Mouse (Mus musculus) MEL (cell line): ENCODE data around the gene Ccdc194. TPM values are rescaled to one million over a fixed set of nuclear protein-coding genes. Genes with fewer than 3 reads are reported as not detected.

Experiments
- DNase-seq: peaks from one replicate; pipeline ENCODE4 v3.0.0; 2011; ENCODE audit warnings: low read depth, low spot score
- H3K27ac ChIP-seq: 2 replicates; pipeline ENCODE4 v1.5.1; 2012; ENCODE audit warnings: low read depth, mild to moderate bottlenecking, control low read depth, low read length, moderate library complexity; ENCODE audit not compliant: control insufficient read depth
- H3K27me3 ChIP-seq, 2 experiments: fragments of 150-350 bp in 1 of 2; sonication (generic) in 1 of 2; 2 replicates each; pipeline ENCODE4 v1.6.1; 2012; ENCODE audit warnings: low read length in 2 of 2, mild to moderate bottlenecking in 2 of 2, improper control_type of control experiment in 1 of 2, moderate library complexity in 1 of 2; ENCODE audit not compliant: insufficient read depth in 2 of 2, control insufficient read depth in 1 of 2
- H3K36me3 ChIP-seq, 2 experiments: 2 replicates each; pipeline ENCODE4 v1.6.1; 2012 to 2014; ENCODE audit warnings: low read length in 2 of 2, improper control_type of control experiment in 1 of 2, inconsistent platforms in 1 of 2, mild to moderate bottlenecking in 1 of 2; ENCODE audit not compliant: insufficient read depth in 2 of 2, control insufficient read depth in 1 of 2
- H3K4me1 ChIP-seq, 2 experiments: fragments of 150-350 bp in 1 of 2; sonication (generic) in 1 of 2; 2 replicates each; pipeline ENCODE4 v1.6.1; 2012; ENCODE audit warnings: low read length in 2 of 2, improper control_type of control experiment in 1 of 2, mild to moderate bottlenecking in 1 of 2; ENCODE audit not compliant: insufficient read depth in 2 of 2, control insufficient read depth in 1 of 2
- H3K4me3 ChIP-seq, 2 experiments: fragments of 150-350 bp in 1 of 2; sonication (generic) in 1 of 2; 2 replicates each; pipeline ENCODE4 v1.5.1; 2012; ENCODE audit warnings: low read depth in 2 of 2, low read length in 2 of 2, mild to moderate bottlenecking in 2 of 2, moderate library complexity in 2 of 2, control low read depth in 1 of 2, improper control_type of control experiment in 1 of 2; ENCODE audit not compliant: control insufficient read depth in 1 of 2, insufficient read depth in 1 of 2
- H3K79me2 ChIP-seq: 2 replicates; pipeline ENCODE4 v1.6.1; 2012; ENCODE audit warnings: mild to moderate bottlenecking, low read length, moderate library complexity; ENCODE audit not compliant: control insufficient read depth, poor library complexity, insufficient read depth
- H3K9ac ChIP-seq: 2 replicates; pipeline ENCODE4 v1.6.1; 2012; ENCODE audit warnings: low read depth, mild to moderate bottlenecking, control low read depth, low read length, moderate library complexity; ENCODE audit not compliant: control insufficient read depth, poor library complexity, severe bottlenecking
- H3K9me3 ChIP-seq: fragments of 150-350 bp; sonication (generic); replicated peaks from 2 replicates; pipeline ENCODE4 v1.6.1; 2012; ENCODE audit warnings: mild to moderate bottlenecking, low read length, improper control_type of control experiment, moderate library complexity; ENCODE audit not compliant: insufficient read depth
- BHLHE40 ChIP-seq: IDR thresholded peaks from 2 replicates; pipeline ENCODE4 v1.6.1; 2012; ENCODE audit warnings: low read depth, mild to moderate bottlenecking, inconsistent platforms, low read length, improper control_type of control experiment, borderline replicate concordance
- CHD2 ChIP-seq: IDR thresholded peaks from 2 replicates; pipeline ENCODE4 v1.6.1; 2011; ENCODE audit warnings: low read length, improper control_type of control experiment
- CTCF ChIP-seq, 3 experiments: IDR thresholded peaks in 2 of 3; conservative IDR thresholded peaks in 1 of 3; 2 replicates each; pipeline ENCODE4 v1.5.1; 2011 to 2012; ENCODE audit warnings: low read length in 3 of 3, low read depth in 2 of 3, mild to moderate bottlenecking in 2 of 3, improper control_type of control experiment in 1 of 3, inconsistent platforms in 1 of 3, mixed read lengths in 1 of 3, moderate library complexity in 1 of 3; ENCODE audit not compliant: control insufficient read depth in 1 of 3, insufficient read depth in 1 of 3, poor library complexity in 1 of 3, severe bottlenecking in 1 of 3
- E2F4 ChIP-seq: IDR thresholded peaks from 2 replicates; pipeline ENCODE4 v1.6.1; 2011; ENCODE audit warnings: low read depth, low read length, improper control_type of control experiment, borderline replicate concordance
- ELF1 ChIP-seq: IDR thresholded peaks from 2 replicates; pipeline ENCODE4 v1.6.1; 2014; ENCODE audit warnings: low read depth, mild to moderate bottlenecking, inconsistent platforms, low read length, improper control_type of control experiment, moderate library complexity
- EP300 ChIP-seq, 2 experiments: IDR thresholded peaks; 2 replicates each; pipeline ENCODE4 v1.6.1; 2011; ENCODE audit warnings: improper control_type of control experiment in 2 of 2, low read length in 2 of 2, low read depth in 1 of 2, mild to moderate bottlenecking in 1 of 2
- GABPA ChIP-seq: IDR thresholded peaks from 2 replicates; pipeline ENCODE4 v1.6.1; 2012; ENCODE audit warnings: low read depth, mild to moderate bottlenecking, inconsistent platforms, low read length, improper control_type of control experiment, moderate library complexity
- KAT2A ChIP-seq: conservative IDR thresholded peaks from 2 replicates; pipeline ENCODE4 v1.6.1; 2012; ENCODE audit warnings: low read depth, low read length, improper control_type of control experiment, inconsistent platforms
- MAX ChIP-seq: IDR thresholded peaks from 2 replicates; pipeline ENCODE4 v1.6.1; 2011; ENCODE audit warnings: low read length, improper control_type of control experiment
- MAZ ChIP-seq: IDR thresholded peaks from 2 replicates; pipeline ENCODE4 v1.6.1; 2012; ENCODE audit warnings: low read depth, mild to moderate bottlenecking, inconsistent platforms, low read length, improper control_type of control experiment
- NELFE ChIP-seq: IDR thresholded peaks from 2 replicates; pipeline ENCODE4 v1.6.1; 2011; ENCODE audit warnings: low read depth, low read length, improper control_type of control experiment
- NRF1 ChIP-seq: IDR thresholded peaks from 2 replicates; pipeline ENCODE4 v1.6.1; 2014; ENCODE audit warnings: low read depth, mild to moderate bottlenecking, inconsistent platforms, low read length, improper control_type of control experiment, moderate library complexity; ENCODE audit not compliant: poor library complexity, insufficient read depth, severe bottlenecking
- POLR2A ChIP-seq, 2 experiments: IDR thresholded peaks; 2 replicates each; pipeline ENCODE4 v1.6.1; 2011 to 2012; ENCODE audit warnings: low read length in 2 of 2, mild to moderate bottlenecking in 2 of 2, control low read depth in 1 of 2, improper control_type of control experiment in 1 of 2, low read depth in 1 of 2, moderate library complexity in 1 of 2; ENCODE audit not compliant: control insufficient read depth in 1 of 2, insufficient read depth in 1 of 2, poor library complexity in 1 of 2
- POLR2AphosphoS2 ChIP-seq: IDR thresholded peaks from 2 replicates; pipeline ENCODE4 v1.6.1; 2011; ENCODE audit warnings: low read length, improper control_type of control experiment
- POLR2AphosphoS5 ChIP-seq: IDR thresholded peaks from 2 replicates; pipeline ENCODE4 v1.6.1; 2012; ENCODE audit warnings: low read depth, borderline replicate concordance, mild to moderate bottlenecking, inconsistent platforms, low read length, moderate library complexity, mixed read lengths
- RAD21 ChIP-seq: IDR thresholded peaks from 2 replicates; pipeline ENCODE4 v1.6.1; 2011; ENCODE audit warnings: mild to moderate bottlenecking, low read depth, low read length, improper control_type of control experiment
- SMC3 ChIP-seq: IDR thresholded peaks from 2 replicates; pipeline ENCODE4 v1.6.1; 2011; ENCODE audit warnings: low read depth, low read length, improper control_type of control experiment
- TBP ChIP-seq: IDR thresholded peaks from 2 replicates; pipeline ENCODE4 v1.8.0; 2011; ENCODE audit warnings: low read depth, low read length, improper control_type of control experiment
- ZKSCAN1 ChIP-seq: IDR thresholded peaks from 2 replicates; pipeline ENCODE4 v1.6.1; 2012; ENCODE audit warnings: low read depth, mild to moderate bottlenecking, inconsistent platforms, low read length, improper control_type of control experiment, moderate library complexity
- polyA plus RNA-seq, 2 experiments: library from polyadenylated mRNA; stranded (reverse) in 1 of 2; unstranded in 1 of 2; fragments of >175 nt in 1 of 2; fragments of >200 nt in 1 of 2; gene quantifications; 2 replicates each; pipeline versions ENCODE4 v1.2.1 to v1.2.4; 2012; ENCODE audit warnings: low replicate concordance in 2 of 2, low read depth in 1 of 2; ENCODE audit not compliant: insufficient read length in 2 of 2, insufficient read depth in 1 of 2, missing spikeins in 1 of 2
- total RNA-seq: library from RNA; depleted of rRNA; stranded (reverse); fragments of 300-350 nt; gene quantifications from 2 replicates; pipeline ENCODE4 v1.2.3, GENCODE M21; 2012

The Ccdc194 gene
- total and polyA plus RNA-seq, 3 experiments: not detected

GRCm38 (mm10) chr8:71474344-71474743 lies 51.2 kb downstream of the Ccdc194 start:
- no peak overlapping the region for H3K27ac ChIP-seq
- TF ChIP-seq NRF1: no peak
- TF ChIP-seq NELFE: no peak
- no peak for TF ChIP-seq RAD21
- no peak for TF ChIP-seq ZKSCAN1
- TF ChIP-seq GABPA: no peak
- peaks cover 0 to 7% of the 10 kb centered on the region in 2 experiments; a peak in 1 of 4 replicates for H3K4me1 ChIP-seq
- DNase-seq: no peak
- peaks cover 0 to 6% of the 10 kb centered on the region in 2 experiments; a peak in 1 of 4 replicates for H3K36me3 ChIP-seq
- no peak overlapping the region for H3K4me3 ChIP-seq
- H3K27me3 ChIP-seq: no peaks in the 10 kb centered on the region
- H3K79me2 ChIP-seq: peaks cover 19% of the 10 kb centered on the region
- no peaks in the 10 kb centered on the region for H3K9me3 ChIP-seq
- no peak overlapping the region for H3K9ac ChIP-seq

GRCm38 (mm10) chr8:71472601-71473386 lies 52.7 kb downstream of the Ccdc194 start:
- H3K79me2 ChIP-seq: peaks cover 19% of the 10 kb centered on the region
- no peak for TF ChIP-seq CHD2
- no peak for TF ChIP-seq MAX
- TF ChIP-seq NELFE: no peak
- TF ChIP-seq ELF1: no peak
- TF ChIP-seq E2F4: no peak
- no peak for TF ChIP-seq MAZ
- peak; percentile 21; the same call in 1 of the 2 replicates for TF ChIP-seq SMC3
- no peak for TF ChIP-seq EP300 (IDR thresholded peaks at IDR 0.05; ENCODE audit: low read depth in 1 of 2, low read length in 2 of 2)
- TF ChIP-seq BHLHE40: no peak
- TF ChIP-seq TBP: no peak
- TF ChIP-seq POLR2AphosphoS2: no peak
- no peak for TF ChIP-seq POLR2A (IDR thresholded peaks at IDR 0.05; ENCODE audit: control insufficient read depth in 1 of 2, insufficient read depth in 1 of 2, low read depth in 1 of 2, low read length in 2 of 2, poor library complexity in 1 of 2)
- no peak for TF ChIP-seq KAT2A
- peak; percentile 19 to 66 (median 41); a peak in 5 of 6 replicates for TF ChIP-seq CTCF (IDR thresholded peaks at IDR 0.05 in 2 of 3, conservative IDR thresholded peaks at IDR 0.05 in 1 of 3; ENCODE audit: control insufficient read depth in 1 of 3, insufficient read depth in 1 of 3, low read depth in 2 of 3, low read length in 3 of 3, poor library complexity in 1 of 3, severe bottlenecking in 1 of 3)
- no peak for TF ChIP-seq POLR2AphosphoS5
- no peak overlapping the region for H3K9ac ChIP-seq
- no peak overlapping the region for H3K27ac ChIP-seq
- peaks cover 0 to 14% of the 10 kb centered on the region in 2 experiments; a peak in 2 of 4 replicates for H3K4me1 ChIP-seq
- no peaks in the 10 kb centered on the region for H3K9me3 ChIP-seq
- peak; percentile 44 for DNase-seq
- no peak overlapping the region for H3K4me3 ChIP-seq
- H3K27me3 ChIP-seq: no peaks in the 10 kb centered on the region
- H3K36me3 ChIP-seq: peaks cover 0 to 8% of the 10 kb centered on the region in 2 experiments; a peak in 1 of 4 replicates
